Mouse (Mus musculus): ENCODE data around the gene Eif4e. TPM values are rescaled to one million over a fixed set of nuclear protein-coding genes. Genes with fewer than 3 reads are reported as not detected.
A peak's percentile ranks its signal among the peaks of the same experiment; 100 is the strongest.

Eif4e gene
- total RNA-seq, 2 experiments from 2014 or later, result 161 to 430 TPM

DNA sequence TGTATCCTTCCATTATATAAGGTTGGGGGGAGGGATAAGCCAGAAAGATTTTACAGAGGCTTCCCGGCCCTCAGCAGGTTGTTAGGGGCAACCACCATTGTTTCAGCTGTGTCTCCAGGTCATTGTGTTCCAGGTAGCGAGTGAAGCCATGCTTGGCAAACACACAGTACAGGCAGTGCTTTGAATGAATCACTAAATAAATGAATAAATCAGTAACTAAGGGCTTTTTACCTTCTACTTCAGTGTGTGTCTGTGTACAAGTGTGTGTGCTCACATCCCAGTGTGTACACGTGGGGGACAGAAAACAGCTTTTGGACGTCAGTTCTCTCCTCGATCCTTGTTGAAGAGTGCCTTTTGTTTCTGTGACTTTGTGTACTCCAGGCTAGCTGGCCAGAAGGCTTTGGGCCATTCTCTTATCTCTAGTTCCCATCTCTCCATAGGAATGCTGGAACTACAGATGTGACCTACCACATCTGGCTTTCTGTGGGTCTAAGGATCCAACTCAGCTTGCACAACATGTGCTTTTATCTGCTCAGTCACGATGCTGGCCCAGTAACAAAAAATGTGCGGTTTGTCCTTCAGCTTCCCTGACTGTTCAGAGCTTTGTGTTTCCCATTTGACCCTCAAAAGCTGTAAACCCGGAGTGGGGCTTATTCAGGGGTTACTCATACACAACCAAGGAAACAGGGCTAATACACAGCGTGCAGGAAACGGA, 10.2 kb upstream of the Eif4e start:
- ATAC-seq (replicated peaks; ENCODE audit: poor library complexity), result no peak

- peak; percentile 86 for ATAC-seq (replicated peaks; ENCODE audit: poor library complexity)
Observed at GRCm38 (mm10) chr3:138517881-138518280, 8.1 kb upstream of the Eif4e start.

DNA sequence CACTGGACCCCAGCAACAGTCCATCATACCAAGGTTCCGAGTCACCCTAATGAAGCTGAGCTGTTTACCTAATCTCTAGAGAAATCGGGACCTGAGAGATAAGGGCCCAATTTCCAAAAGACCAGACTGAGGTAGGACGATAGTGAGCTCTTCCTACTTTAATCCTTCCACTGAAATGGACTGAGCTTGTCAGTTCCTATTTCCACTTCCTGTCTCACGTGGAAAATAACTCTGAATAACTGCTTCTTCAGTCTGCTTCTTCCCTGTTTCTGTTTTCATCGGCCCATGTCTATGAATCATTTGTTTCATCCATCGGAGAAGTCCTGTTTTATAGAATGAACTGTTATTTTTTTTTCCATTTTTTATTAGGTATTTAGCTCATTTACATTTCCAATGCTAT, 6.8 kb upstream of the Eif4e start:
- ATAC-seq (replicated peaks; ENCODE audit: poor library complexity), result peak; percentile 59

GRCm38 (mm10) chr3:138523956-138524355, 2.0 kb upstream of the Eif4e start:
- ATAC-seq (replicated peaks; ENCODE audit: poor library complexity), result no peak

DNA sequence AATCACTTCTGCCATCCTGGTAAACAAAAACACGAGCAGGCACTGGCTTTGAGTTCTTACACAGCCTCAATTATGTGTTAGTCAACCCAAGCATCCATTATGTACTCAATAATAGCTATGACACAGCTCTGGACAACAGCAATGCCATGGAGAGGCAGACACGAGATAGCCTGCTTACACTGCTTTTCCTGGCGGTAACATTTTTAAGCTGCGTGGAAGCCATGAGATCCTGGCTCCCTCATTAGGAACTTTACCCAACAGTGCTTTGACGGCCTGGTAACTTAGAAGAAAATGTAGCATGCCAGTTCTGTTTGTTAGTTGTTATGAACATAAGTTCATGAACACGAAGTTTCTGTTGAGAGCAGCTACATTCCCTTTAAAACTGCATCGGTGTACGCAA, 485 bp upstream of the Eif4e start:
- no peak for ATAC-seq (replicated peaks; ENCODE audit: poor library complexity)

DNA sequence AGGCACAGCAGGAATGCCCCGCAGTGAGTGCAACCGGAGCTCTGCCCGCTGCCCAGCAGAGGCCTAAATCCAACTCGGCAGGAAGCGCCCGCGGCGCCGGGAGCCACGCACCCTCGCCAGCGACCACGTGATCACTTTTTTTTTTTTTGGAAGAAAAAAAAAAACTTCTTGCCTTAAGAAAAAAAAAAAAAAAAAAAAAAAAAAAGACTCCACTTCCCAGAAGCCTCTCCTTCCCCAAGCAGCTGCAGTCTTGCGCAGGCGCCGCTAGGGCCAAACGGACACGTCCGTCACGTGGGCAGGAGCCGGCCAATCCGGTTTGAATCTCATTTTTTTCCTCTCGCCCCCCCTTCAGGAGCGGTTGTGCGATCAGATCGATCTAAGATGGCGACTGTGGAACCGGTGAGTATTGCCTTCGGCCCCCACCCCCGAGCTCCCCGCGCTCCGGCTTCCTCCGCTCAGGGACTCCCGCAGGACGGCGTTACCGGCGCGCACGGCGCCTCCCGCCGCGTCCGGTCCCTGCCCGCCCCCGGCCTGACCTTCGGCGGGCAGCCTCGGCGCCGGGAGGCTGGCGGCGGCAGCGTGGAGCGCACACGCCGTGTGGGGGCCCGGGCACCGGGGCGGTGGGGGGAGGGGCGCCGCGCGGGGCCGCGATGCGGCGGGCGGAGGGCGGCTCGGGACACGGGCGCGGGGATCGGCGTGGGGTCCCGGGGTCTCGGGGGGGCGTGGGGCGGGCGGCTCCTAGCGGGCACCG, 1.1 kb downstream of the Eif4e start:
- ATAC-seq (replicated peaks; ENCODE audit: poor library complexity), result peak; percentile 70

- ATAC-seq (replicated peaks; ENCODE audit: poor library complexity), result peak; percentile 37
Observed at GRCm38 (mm10) chr3:138527667-138528231, 1.8 kb downstream of the Eif4e start.

- ATAC-seq (replicated peaks; ENCODE audit: poor library complexity), result no peak
Observed at GRCm38 (mm10) chr3:138528265-138528664, 2.3 kb downstream of the Eif4e start.

GRCm38 (mm10) chr3:138530578-138531478, 4.8 kb downstream of the Eif4e start:
- 0 out of 2 replicates have a peak, but pooled peaks have one; percentile 4 for ATAC-seq (replicated peaks; ENCODE audit: poor library complexity)

DNA sequence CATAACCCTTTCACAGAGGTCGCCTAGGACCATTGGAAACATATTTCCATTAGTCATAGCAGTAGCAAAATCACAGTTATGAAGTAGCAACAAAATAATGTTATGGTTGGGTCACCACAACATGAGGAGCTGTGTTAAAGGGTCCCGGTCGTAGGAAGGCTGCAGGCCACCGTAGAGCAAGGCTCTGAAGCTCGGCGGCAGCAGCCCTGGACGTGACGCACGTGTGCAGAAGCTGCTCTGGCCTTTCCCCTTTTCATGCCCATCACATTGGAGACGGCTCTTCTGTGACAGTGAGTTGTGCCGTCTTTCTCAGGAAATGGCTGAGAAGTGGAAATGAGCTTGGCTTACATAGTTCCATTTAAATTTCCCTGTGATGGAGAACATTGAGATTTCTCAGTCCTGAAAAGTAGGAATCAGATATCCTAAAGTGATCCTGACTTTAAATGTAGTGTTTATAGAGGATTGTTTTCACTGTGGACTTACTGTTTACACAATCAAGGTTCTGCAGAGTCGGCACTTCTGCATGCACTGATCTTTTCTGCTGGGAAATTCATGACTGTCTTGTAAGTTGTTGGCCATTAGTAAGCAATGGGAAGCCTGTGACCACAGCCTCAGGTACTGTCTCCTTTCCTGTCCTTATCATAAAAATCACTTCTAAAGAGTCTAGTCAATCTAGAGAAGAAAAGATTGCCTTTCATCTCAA, 5.7 kb downstream of the Eif4e start:
- ATAC-seq (replicated peaks; ENCODE audit: poor library complexity), result no peak

GRCm38 (mm10) chr3:138532764-138533163, 6.8 kb downstream of the Eif4e start:
- peak; percentile 13 for ATAC-seq (replicated peaks; ENCODE audit: poor library complexity)

- no peak for ATAC-seq (replicated peaks; ENCODE audit: poor library complexity)
Observed at GRCm38 (mm10) chr3:138536031-138536430, 10.1 kb downstream of the Eif4e start.

GRCm38 (mm10) chr3:138542621-138543020, 16.6 kb downstream of the Eif4e start:
- ATAC-seq (replicated peaks; ENCODE audit: poor library complexity), result peak; percentile 14; the same call in 1 of the 2 replicates

GRCm38 (mm10) chr3:138544117-138544516, 18.1 kb downstream of the Eif4e start:
- ATAC-seq (replicated peaks; ENCODE audit: poor library complexity), result no peak

GRCm38 (mm10) chr3:138546678-138547077, 20.7 kb downstream of the Eif4e start:
- ATAC-seq (replicated peaks; ENCODE audit: poor library complexity), result no peak

GRCm38 (mm10) chr3:138549045-138549444, 23.1 kb downstream of the Eif4e start:
- ATAC-seq (replicated peaks; ENCODE audit: poor library complexity), result no peak

GRCm38 (mm10) chr3:138550336-138551123, 24.6 kb downstream of the Eif4e start:
- ATAC-seq (replicated peaks; ENCODE audit: poor library complexity), result no peak

GRCm38 (mm10) chr3:138555279-138555678, 29.3 kb downstream of the Eif4e start:
- peak; percentile 37 for ATAC-seq (replicated peaks; ENCODE audit: poor library complexity)

DNA sequence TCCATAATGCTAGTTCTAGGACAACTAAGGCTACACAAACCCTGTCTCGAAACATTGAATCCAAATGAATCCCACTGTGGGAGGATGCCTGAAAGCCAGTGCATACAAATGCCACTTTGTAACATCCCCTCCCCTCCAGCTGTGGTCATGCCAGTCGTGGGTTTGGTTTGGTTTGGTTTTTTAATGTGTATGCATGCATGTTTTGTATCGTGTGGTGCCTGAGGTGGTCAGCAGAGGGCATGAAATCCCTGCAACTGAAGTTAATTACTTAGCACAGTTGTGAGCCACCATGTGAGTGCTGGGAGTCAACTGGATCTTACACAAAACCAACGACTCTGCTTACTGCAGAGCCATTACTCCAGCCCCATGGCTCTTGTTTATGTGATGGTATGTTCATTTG, 32.5 kb downstream of the Eif4e start:
- peak; percentile 55 for ATAC-seq (replicated peaks; ENCODE audit: poor library complexity)
